Mouse (Mus musculus) left cerebral cortex, adult 2 months (tissue): ENCODE results near the gene Filip1l. TPM values are rescaled to one million over a fixed set of nuclear protein-coding genes. Genes with fewer than 3 reads are reported as not detected.

ENCODE experiments used
- DNase-seq, 2 experiments: peaks; one replicate each; pipeline ENCODE4 v3.0.0; 2021 to 2022; ENCODE audit warnings: low spot score in 2 of 2, mixed read lengths in 1 of 2; ENCODE audit errors: extremely low spot score in 1 of 2
- H3K27ac ChIP-seq: fragments of 200-600 bp; 2 replicates; pipeline ENCODE4 v1.8.1; 2022
- H3K4me3 ChIP-seq: fragments of 200-600 bp; 2 replicates; pipeline ENCODE4 v1.8.1; 2022
- CTCF ChIP-seq: fragments of 200-600 bp; IDR thresholded peaks from 2 replicates; pipeline ENCODE4 v1.8.1; 2022; ENCODE audit warnings: antibody characterized with exemption, mild to moderate bottlenecking, moderate library complexity
- intact Hi-C: fragments of 180-260 bp; cut with DNase I; formaldehyde crosslinking; loops from one replicate; pipeline ENCODE4 v1.15.1; 2025
- total RNA-seq, 2 experiments: library from RNA; stranded (reverse); gene quantifications; 2 replicates each; pipeline ENCODE4 v1.2.3; 2021

Filip1l gene
- total RNA-seq, 2 experiments from 2014 or later: 3.0 to 3.7 TPM

DNA sequence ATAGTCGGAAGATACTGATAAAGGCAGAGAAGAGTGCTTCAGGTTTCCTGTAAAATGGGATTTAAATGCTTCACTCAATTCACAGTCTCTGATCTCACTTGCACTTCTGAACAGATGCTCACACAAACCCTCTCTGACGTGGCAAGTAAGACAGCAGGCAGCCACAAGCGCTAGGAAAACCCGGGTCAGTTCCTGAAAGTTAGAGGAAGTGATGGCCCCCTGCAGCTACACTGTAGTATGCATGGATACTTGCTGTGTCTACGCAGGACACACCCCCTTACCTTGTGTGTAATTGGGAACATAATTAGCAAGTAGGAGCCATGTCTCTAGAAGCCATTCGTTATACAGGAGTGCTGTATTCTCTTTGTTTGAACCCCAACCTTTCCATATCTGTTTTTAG, 129.4 kb downstream of the Filip1l start:
- intact Hi-C loops: no loop called here
- no peak overlapping the region for H3K4me3 ChIP-seq
- TF ChIP-seq CTCF: no peak
- no peak overlapping the region for H3K27ac ChIP-seq
- no peak for DNase-seq

DNA sequence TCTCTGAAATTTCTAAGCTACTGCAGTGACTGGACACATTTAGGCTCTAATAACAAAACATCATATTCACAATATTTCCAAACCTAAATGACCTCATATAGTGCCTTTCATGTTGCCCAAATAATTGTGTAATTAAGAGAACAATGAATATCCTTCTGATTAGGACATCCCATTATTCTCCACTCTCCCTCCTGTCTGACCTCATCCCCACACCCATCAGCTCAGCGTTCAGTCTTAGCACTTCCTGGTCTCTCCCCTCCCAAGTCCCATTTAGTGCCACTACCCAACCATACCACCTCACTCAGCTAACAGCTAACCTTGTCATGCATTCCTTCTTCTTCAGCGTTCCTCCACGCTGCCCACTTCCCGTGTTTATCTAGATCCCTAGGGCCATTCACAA, 130.0 kb downstream of the Filip1l start:
- intact Hi-C loops: no loop called here
- Histone ChIP-seq H3K27ac (no peak overlapping the region), H3K4me3 (no peak overlapping the region)
- DNase-seq: no peak
- TF ChIP-seq CTCF: no peak

DNA sequence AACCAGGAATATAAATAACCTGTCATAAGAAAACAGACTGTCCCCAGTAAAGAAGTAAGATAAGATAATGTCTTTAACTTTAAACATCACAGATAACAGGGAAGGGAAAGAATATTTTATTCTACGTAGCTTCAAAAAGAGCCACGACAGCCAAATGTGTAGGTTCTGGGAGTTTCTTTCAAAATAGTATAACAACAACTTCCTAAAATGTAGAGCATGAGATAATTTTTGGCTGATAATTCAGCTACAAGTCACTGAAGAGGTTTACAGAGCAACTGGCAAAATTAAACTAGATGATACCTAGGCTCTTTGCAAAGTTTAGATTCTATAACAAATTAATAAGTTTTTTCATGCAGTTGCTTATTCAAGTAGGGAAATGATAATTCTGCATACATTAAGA, 130.6 kb downstream of the Filip1l start:
- Histone ChIP-seq H3K4me3 (no peak overlapping the region), H3K27ac (no peak overlapping the region)
- intact Hi-C loops: no loop called here
- no peak for DNase-seq
- TF ChIP-seq CTCF: no peak

DNA sequence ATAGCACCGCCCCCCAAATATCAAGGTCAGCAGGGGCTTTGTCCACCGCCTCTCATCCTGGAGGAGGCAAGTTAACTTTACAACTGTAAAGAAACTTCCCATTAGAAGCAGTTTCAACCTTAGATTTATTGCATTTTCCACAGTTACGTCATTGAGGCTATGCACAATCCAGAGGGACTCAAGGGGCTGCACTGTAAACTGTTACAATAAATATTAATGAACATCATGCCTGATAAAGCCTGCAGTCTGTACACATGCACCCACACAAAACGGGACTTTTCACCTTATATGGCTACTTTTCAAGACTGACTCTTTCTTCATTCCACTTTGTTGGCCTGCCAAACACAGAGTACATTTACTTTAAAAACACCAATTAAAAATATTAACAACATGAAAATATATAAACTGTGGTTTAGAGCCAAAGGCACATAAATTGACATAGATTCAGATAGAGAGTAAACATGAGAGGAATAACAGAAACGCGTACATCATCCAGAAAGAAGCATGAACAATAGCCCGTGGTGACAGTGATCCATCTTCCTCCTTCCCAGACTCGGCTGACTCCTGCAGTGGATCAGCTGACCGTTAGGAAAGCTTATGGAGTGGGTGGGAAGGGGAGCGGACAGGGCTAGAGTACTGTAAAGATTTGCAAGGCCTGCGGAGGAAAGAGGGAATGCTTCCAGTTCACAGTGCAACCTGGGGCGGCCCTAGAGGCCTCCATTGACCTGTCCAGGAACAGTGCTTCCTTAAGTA, 131.3 kb downstream of the Filip1l start:
- no peak for DNase-seq
- H3K4me3 ChIP-seq: no peak overlapping the region
- intact Hi-C loops: no loop called here

DNA sequence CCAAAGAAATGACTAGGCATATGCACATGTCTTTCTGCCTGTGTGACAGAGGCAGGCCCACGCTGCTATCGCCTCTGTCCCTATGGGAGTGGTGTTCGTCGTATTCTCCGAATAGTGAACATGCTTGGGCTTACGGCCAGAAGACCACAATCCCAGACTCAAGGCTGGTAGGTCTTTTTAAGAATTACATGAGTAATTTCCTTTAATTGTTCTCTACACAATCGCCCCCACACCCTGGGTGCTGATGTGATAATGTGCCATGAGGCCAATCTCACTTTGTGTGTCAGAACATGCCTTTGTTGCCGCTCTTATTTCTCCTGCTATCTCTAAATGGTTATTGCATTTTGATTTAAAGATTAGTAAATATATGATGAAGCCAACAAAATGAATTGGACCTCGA, 132.4 kb downstream of the Filip1l start:
- DNase-seq: no peak
- no peak for TF ChIP-seq CTCF
- no peak overlapping the region for H3K4me3 ChIP-seq
- no peak overlapping the region for H3K27ac ChIP-seq
- intact Hi-C loops: no loop called here

More for the DNA sequence above, 131.3 kb downstream of the Filip1l start:
- no peak for TF ChIP-seq CTCF
- no peak overlapping the region for H3K27ac ChIP-seq

DNA sequence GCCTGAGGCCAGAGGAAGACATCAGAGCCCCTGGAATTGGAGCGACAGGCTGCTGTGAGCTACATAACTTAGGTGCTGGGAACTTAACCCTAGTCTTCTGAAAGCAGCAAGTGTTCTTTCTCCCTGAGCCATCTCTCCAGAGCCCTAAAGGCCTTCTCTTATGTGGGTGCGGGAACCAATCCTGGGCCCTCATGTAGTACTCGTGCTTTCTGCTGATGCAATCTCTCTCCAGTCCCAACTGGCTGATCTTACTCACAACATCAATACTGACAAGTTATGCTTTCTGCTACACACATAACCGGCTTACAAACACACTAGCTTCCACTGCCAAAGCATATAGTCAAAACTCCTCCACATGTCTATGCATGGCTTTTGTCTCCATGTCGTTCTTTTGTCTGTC, 133.4 kb downstream of the Filip1l start:
- TF ChIP-seq CTCF: no peak
- DNase-seq: no peak
- intact Hi-C loops: no loop called here

DNA sequence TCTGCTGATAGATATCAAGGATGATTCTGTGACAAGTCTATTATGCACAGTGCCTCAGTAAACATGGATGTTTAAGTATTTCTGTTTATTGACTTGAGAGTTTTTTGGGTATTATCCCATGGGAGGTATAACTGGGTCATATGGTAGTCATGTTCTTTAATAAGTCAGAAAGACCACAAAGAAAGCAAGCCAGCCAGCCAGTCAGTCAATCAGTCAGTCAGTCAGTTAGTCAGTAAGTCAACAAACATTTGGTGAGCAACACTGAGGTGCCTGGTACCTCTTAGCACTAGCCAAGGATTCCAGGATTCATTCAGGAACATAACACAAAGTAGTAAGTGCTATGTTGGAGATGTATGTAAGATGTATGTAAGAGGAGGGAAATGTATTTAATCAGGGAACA, 135.8 kb downstream of the Filip1l start:
- no peak overlapping the region for H3K4me3 ChIP-seq
- H3K27ac ChIP-seq: no peak overlapping the region
- DNase-seq: no peak
- no peak for TF ChIP-seq CTCF
- intact Hi-C loops: no loop called here

More for the DNA sequence above, 133.4 kb downstream of the Filip1l start:
- Histone ChIP-seq H3K27ac (no peak overlapping the region), H3K4me3 (no peak overlapping the region)

DNA sequence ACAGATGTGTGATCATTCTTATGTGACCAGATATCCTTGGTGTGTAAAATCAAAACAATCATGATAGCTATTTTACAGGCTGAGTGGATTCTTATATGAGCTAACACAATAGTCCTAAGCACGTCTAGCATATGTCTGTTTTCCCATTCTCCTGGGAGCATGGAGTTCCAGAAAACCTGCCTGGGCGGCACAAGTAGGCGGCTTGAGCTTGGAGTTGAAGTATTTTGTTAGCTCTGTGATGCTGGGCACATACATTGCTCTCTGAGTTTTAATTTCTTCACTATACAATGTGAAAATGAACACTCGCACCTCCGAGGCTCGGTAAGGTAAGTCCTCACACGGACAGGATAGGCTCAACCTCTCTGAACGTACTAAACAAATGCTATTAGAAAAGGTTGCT, 137.8 kb downstream of the Filip1l start:
- DNase-seq: peak in 1 of 2 experiments; percentile 24
- H3K27ac ChIP-seq: no peak overlapping the region
- no peak overlapping the region for H3K4me3 ChIP-seq
- intact Hi-C loops: no loop called here
- no peak for TF ChIP-seq CTCF

DNA sequence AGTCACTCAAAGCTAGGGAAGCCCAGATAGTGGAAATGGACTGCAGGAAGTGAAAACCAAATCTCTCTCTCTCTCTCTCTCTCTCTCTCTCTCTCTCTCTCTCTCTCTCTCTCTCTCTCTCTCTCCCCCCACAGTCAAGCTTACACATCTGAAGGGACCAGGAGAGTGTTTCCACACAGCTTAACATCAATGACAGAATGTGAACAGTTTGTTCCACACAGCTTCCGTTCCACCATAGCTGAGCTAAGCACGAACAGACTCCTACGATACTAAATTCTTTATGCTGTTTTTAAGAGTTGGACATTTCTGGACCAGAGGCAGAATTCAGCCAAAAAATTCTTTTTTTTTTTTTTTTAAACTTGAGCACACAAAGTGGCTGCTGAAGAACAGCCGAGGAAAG, 139.0 kb downstream of the Filip1l start:
- no peak for DNase-seq
- intact Hi-C loops: no loop called here
- H3K27ac ChIP-seq: no peak overlapping the region
- no peak overlapping the region for H3K4me3 ChIP-seq
- TF ChIP-seq CTCF: no peak

DNA sequence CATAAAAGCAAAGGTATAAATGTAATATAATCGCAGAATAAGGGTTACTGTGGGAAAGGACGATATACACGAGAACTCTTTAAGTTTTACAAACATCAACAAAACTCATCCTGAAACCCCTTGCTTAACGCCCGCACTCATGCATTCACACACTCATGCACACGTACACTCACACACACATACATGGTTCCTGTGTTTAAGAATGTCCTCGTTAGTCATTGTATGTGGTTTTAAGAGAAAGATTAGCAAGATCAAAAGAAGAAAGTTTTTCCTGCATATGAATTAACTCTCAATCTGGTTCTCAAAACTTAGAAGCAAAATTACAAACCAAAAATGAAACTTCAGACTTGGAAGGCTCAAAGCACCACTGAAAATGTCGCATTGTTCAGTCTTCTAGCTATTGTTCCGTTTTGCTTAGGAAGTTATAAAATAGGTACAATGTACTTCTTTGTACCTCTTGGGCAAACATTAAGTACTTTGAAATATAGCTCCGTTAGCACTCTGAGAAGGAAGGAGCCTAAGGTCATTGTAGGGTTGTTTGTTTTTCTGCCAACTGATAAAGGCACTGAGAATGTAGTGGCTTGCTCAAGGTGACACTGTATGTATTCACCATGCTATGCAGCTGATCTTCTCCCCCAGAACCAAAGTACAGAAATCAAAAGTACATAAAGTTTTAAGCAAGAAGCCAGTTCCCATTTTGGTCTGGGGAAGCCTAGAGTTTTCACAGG, 142.7 kb downstream of the Filip1l start:
- no peak for DNase-seq
- H3K4me3 ChIP-seq: no peak overlapping the region
- no peak for TF ChIP-seq CTCF
- no peak overlapping the region for H3K27ac ChIP-seq
- intact Hi-C loops: no loop called here

DNA sequence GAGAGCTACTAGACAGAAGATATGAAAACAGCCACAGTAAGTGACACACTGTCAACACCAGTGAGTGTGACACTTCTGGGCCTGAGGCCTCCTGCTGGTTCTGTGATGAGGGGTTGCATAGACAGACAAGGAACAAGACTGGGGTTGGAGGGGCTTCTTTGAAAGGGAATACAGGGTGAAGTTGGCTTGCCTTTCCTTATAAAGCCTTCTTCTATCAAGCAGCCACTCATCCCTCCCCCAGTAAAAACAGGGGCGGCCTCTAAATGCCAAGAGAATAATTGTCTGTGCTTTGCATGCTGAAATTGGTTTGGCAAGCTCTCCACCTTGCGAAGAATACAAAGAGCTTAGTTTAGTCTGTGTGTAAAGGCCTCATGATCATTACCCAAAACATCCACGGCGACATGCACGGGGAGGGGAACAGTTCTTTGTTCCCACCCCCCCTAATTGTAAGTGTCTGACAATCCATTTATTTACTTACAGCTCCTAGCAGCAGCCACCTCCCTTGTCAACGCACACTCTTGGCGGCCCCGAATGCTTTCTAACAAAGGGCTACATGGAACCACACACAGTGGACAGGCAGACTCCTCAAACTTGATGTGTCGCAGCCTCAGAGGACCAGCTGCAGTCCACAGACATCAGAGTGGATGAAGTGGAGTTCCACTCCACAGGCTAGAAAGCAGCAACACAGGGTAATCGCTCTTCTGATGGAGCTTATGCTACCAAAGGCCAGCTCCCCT, 143.7 kb downstream of the Filip1l start:
- H3K27ac ChIP-seq: no peak overlapping the region
- DNase-seq: no peak
- TF ChIP-seq CTCF: no peak
- H3K4me3 ChIP-seq: no peak overlapping the region
- intact Hi-C loops: no loop called here

DNA sequence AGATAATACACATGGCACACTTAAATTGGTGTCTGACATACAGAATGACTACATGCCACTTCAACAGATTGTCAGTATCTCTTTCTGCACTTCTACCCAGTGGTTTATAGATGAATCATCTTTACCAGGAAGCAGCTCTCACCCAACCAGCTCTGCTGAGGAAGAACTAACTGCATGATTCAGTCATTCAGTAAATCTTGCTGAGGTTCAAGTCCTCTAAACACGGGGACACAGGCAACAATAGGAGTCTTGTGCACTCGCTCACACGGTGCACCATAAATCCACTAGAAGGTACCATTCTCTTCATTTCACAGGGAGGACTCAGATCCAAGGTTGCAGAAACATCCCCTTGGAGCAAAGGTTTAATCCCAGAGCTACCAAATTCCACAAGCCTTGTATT, 148.0 kb downstream of the Filip1l start:
- intact Hi-C loops: no loop called here
- Histone ChIP-seq H3K4me3 (no peak overlapping the region), H3K27ac (no peak overlapping the region)
- no peak for DNase-seq
- no peak for TF ChIP-seq CTCF
